Mouse (Mus musculus): ENCODE measurements around the gene Guca1a. TPM values are rescaled to one million over a fixed set of nuclear protein-coding genes. Genes with fewer than 3 reads are reported as not detected.

Gene Guca1a
- polyA plus RNA-seq, 1 experiment from 2014 or later: 6.7 TPM

DNA sequence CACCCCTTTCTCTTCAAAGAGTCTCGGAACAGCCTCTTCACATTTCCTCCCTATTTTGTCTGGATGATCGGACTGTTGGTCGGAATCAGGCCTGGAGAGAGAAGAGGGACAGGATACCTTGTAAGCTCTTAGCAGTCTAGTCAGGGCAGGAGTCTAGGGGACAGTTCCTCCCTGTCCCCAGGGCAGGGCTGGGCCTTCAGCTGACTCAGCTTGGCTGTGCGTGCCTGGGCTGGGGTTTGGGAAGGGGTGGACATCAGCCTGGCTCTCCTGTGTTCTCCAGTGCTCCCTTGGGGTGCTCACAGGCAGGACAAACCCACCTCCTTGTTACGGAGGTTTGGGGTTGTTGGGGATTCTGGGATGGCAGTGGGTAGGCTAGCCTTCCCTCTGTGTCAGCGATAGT lies 38.2 kb upstream of the Guca1a start:
- Histone ChIP-seq H3K9ac (ENCODE audit: low read length) (peak overlapping the region; percentile 78), H3K4me3 (ENCODE audit: low read depth, low read length) (peak overlapping the region; percentile 58)
- 46% methylated on average over 6 of the region's 6 CpGs for WGBS

GRCm38 (mm10) chr17:47436907-47437547 lies 36.6 kb upstream of the Guca1a start, which contains the start of gene 1700001C19Rik:
TSS of gene 1700001C19Rik (minus strand) at chr17:47437376.
- Histone ChIP-seq H3K27me3 (ENCODE audit: control insufficient read depth, insufficient read depth, low read length) (no peaks in the 10 kb centered on the region), H3K36me3 (ENCODE audit: control insufficient read depth, insufficient read depth, low read length) (no peaks in the 10 kb centered on the region), H3K4me1 (replicated peaks; ENCODE audit: control insufficient read depth, insufficient read depth) (no peaks in the 10 kb centered on the region), H3K4me3 (ENCODE audit: low read depth, low read length) (peak within 1 kb of the TSS; percentile 58), H3K9ac (ENCODE audit: low read length) (peak within 1 kb of the TSS; percentile 78), H3K9me3 (ENCODE audit: control insufficient read depth, low read length) (no peaks in the 10 kb centered on the region), H3K4me2 (replicated peaks; ENCODE audit: low read depth) (peak within 1 kb of the TSS; percentile 61), H3K27ac (replicated peaks) (peak within 1 kb of the TSS; percentile 91)
- TF ChIP-seq EP300 (optimal IDR thresholded peaks at IDR 0.05) (no peak), CTCF (IDR thresholded peaks at IDR 0.05; ENCODE audit: low read depth) (no peak)
- peak; percentile 55 for DNase-seq (ENCODE audit: low spot score)
- ATAC-seq (ENCODE audit: low FRiP score, low TSS enrichment): no peak
- 9% methylated on average over 25 of the region's 25 CpGs for WGBS

More for the DNA sequence above, 38.2 kb upstream of the Guca1a start:
- Histone ChIP-seq H3K4me2 (replicated peaks; ENCODE audit: low read depth) (peak overlapping the region; percentile 61), H3K27me3 (ENCODE audit: control insufficient read depth, insufficient read depth, low read length) (no peaks in the 10 kb centered on the region), H3K4me1 (replicated peaks; ENCODE audit: control insufficient read depth, insufficient read depth) (no peaks in the 10 kb centered on the region), H3K27ac (replicated peaks) (peak overlapping the region; percentile 91), H3K9me3 (ENCODE audit: control insufficient read depth, low read length) (no peaks in the 10 kb centered on the region), H3K36me3 (ENCODE audit: control insufficient read depth, insufficient read depth, low read length) (no peaks in the 10 kb centered on the region)
- TF ChIP-seq EP300 (optimal IDR thresholded peaks at IDR 0.05): no peak
- DNase-seq (ENCODE audit: low spot score): no peak
- no peak for ATAC-seq (ENCODE audit: low FRiP score, low TSS enrichment)

GRCm38 (mm10) chr17:47436156-47436906 lies 35.9 kb upstream of the Guca1a start, which contains the start of gene AI661453:
TSS of gene AI661453 (plus strand) at chr17:47436615.
- Histone ChIP-seq H3K36me3 (ENCODE audit: control insufficient read depth, insufficient read depth, low read length) (no peaks in the 10 kb centered on the region), H3K27ac (replicated peaks) (peak within 1 kb of the TSS; percentile 91), H3K4me3 (ENCODE audit: low read depth, low read length) (peak within 1 kb of the TSS; percentile 58), H3K4me1 (replicated peaks; ENCODE audit: control insufficient read depth, insufficient read depth) (no peaks in the 10 kb centered on the region), H3K4me2 (replicated peaks; ENCODE audit: low read depth) (peak within 1 kb of the TSS; percentile 61), H3K9me3 (ENCODE audit: control insufficient read depth, low read length) (no peaks in the 10 kb centered on the region), H3K27me3 (ENCODE audit: control insufficient read depth, insufficient read depth, low read length) (no peaks in the 10 kb centered on the region), H3K9ac (ENCODE audit: low read length) (peak within 1 kb of the TSS; percentile 78)
- 1% methylated on average over 45 of the region's 45 CpGs for WGBS
- DNase-seq (ENCODE audit: low spot score) (peak; percentile 96), ATAC-seq (ENCODE audit: low FRiP score, low TSS enrichment) (peak; percentile 92)
- no peak for TF ChIP-seq EP300 (optimal IDR thresholded peaks at IDR 0.05)
- peak; percentile 36 for TF ChIP-seq CTCF (IDR thresholded peaks at IDR 0.05; ENCODE audit: low read depth)

DNA sequence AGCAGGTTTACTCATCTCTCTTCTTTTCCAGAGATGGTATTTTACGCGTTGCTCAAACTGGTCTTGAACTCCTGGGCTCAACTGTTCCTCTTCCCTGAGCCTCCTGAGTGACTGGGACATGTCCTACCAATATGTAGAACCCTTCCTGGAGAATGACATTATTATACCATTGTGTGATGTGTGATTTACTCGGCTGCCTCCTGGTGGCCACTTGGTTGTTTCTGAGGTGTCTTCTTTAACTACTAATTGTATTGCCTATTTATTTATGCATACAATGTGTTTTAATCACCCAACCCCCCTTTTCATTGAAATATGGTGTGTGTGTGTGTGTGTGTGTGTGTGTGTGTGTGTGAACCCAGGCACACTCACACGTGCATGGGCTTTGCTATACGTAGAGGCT lies 30.4 kb upstream of the Guca1a start:
- H3K36me3 ChIP-seq (ENCODE audit: control insufficient read depth, insufficient read depth, low read length): no peaks in the 10 kb centered on the region
- ATAC-seq (ENCODE audit: low FRiP score, low TSS enrichment): no peak
- no peaks in the 10 kb centered on the region for H3K4me1 ChIP-seq (replicated peaks; ENCODE audit: control insufficient read depth, insufficient read depth)
- H3K4me3 ChIP-seq (ENCODE audit: low read depth, low read length): no peak overlapping the region
- DNase-seq (ENCODE audit: low spot score): no peak
- no peak overlapping the region for H3K27ac ChIP-seq (replicated peaks)
- TF ChIP-seq CTCF (IDR thresholded peaks at IDR 0.05; ENCODE audit: low read depth) (peak; percentile 66), EP300 (optimal IDR thresholded peaks at IDR 0.05) (no peak)
- no peaks in the 10 kb centered on the region for H3K27me3 ChIP-seq (ENCODE audit: control insufficient read depth, insufficient read depth, low read length)
- no peaks in the 10 kb centered on the region for H3K9me3 ChIP-seq (ENCODE audit: control insufficient read depth, low read length)
- 66% methylated on average over 5 of the region's 5 CpGs for WGBS
- H3K4me2 ChIP-seq (replicated peaks; ENCODE audit: low read depth): no peak overlapping the region
- no peak overlapping the region for H3K9ac ChIP-seq (ENCODE audit: low read length)

GRCm38 (mm10) chr17:47428831-47429304 lies 28.5 kb upstream of the Guca1a start:
- Histone ChIP-seq H3K27me3 (ENCODE audit: control insufficient read depth, insufficient read depth, low read length) (no peaks in the 10 kb centered on the region), H3K4me1 (replicated peaks; ENCODE audit: control insufficient read depth, insufficient read depth) (no peaks in the 10 kb centered on the region), H3K36me3 (ENCODE audit: control insufficient read depth, insufficient read depth, low read length) (no peaks in the 10 kb centered on the region), H3K4me2 (replicated peaks; ENCODE audit: low read depth) (no peak overlapping the region), H3K9me3 (ENCODE audit: control insufficient read depth, low read length) (no peaks in the 10 kb centered on the region), H3K9ac (ENCODE audit: low read length) (no peak overlapping the region), H3K27ac (replicated peaks) (peak overlapping the region; percentile 53), H3K4me3 (ENCODE audit: low read depth, low read length) (no peak overlapping the region)
- ATAC-seq (ENCODE audit: low FRiP score, low TSS enrichment) (peak; percentile 87), DNase-seq (ENCODE audit: low spot score) (peak; percentile 77)
- TF ChIP-seq CTCF (IDR thresholded peaks at IDR 0.05; ENCODE audit: low read depth) (peak; percentile 81), EP300 (optimal IDR thresholded peaks at IDR 0.05) (no peak)
- 7% methylated on average over 8 of the region's 8 CpGs for WGBS

GRCm38 (mm10) chr17:47427316-47427715 lies 26.9 kb upstream of the Guca1a start:
- H3K4me2 ChIP-seq (replicated peaks; ENCODE audit: low read depth): no peak overlapping the region
- H3K4me3 ChIP-seq (ENCODE audit: low read depth, low read length): no peak overlapping the region
- TF ChIP-seq EP300 (optimal IDR thresholded peaks at IDR 0.05) (no peak), CTCF (IDR thresholded peaks at IDR 0.05; ENCODE audit: low read depth) (peak; percentile 63)
- H3K27ac ChIP-seq (replicated peaks): no peak overlapping the region
- H3K36me3 ChIP-seq (ENCODE audit: control insufficient read depth, insufficient read depth, low read length): no peaks in the 10 kb centered on the region
- no peak overlapping the region for H3K9ac ChIP-seq (ENCODE audit: low read length)
- WGBS: 82% methylated on average over 6 of the region's 6 CpGs
- no peaks in the 10 kb centered on the region for H3K9me3 ChIP-seq (ENCODE audit: control insufficient read depth, low read length)
- DNase-seq (ENCODE audit: low spot score) (no peak), ATAC-seq (ENCODE audit: low FRiP score, low TSS enrichment) (no peak)
- H3K4me1 ChIP-seq (replicated peaks; ENCODE audit: control insufficient read depth, insufficient read depth): no peaks in the 10 kb centered on the region
- no peaks in the 10 kb centered on the region for H3K27me3 ChIP-seq (ENCODE audit: control insufficient read depth, insufficient read depth, low read length)

Data from stomach, postnatal 0 days (tissue).